Mouse (Mus musculus) stomach, postnatal 0 days (tissue): ENCODE results near the gene AY074887. TPM values are rescaled to one million over a fixed set of nuclear protein-coding genes. Genes with fewer than 3 reads are reported as not detected.
"Not testable (repeated sequence)": the region's sequence is repeated elsewhere in the genome, so short reads cannot be mapped to it uniquely, and the experiment has no call there.

Source experiments
- ATAC-seq: fragments of 200-750 bp; cut with Nextera tagmentation; 2 replicates; pipeline ENCODE4 v1.8.0; 2017; ENCODE audit not compliant: low FRiP score, low TSS enrichment
- DNase-seq: peaks from one replicate; pipeline ENCODE4 v3.0.0-alpha.2; 2016; ENCODE audit warnings: low spot score
- H3K27ac ChIP-seq: fragments of 300-500 bp; sonication (generic); replicated peaks from 2 replicates; pipeline ENCODE4 v1.5.1; 2014; ENCODE audit warnings: mild to moderate bottlenecking, control low read depth
- H3K27me3 ChIP-seq: fragments of 300-500 bp; sonication (generic); 2 replicates; pipeline ENCODE4 v1.6.1; 2014; ENCODE audit warnings: low read length; ENCODE audit not compliant: control insufficient read depth, insufficient read depth
- H3K36me3 ChIP-seq: fragments of 300-500 bp; sonication (generic); 2 replicates; pipeline ENCODE4 v1.6.1; 2014; ENCODE audit warnings: low read length, mixed read lengths; ENCODE audit not compliant: control insufficient read depth, insufficient read depth
- H3K4me1 ChIP-seq: fragments of 300-500 bp; sonication (generic); replicated peaks from 2 replicates; pipeline ENCODE4 v1.6.1; 2014; ENCODE audit warnings: antibody characterized with exemption; ENCODE audit not compliant: control insufficient read depth, insufficient read depth
- H3K4me2 ChIP-seq: fragments of 300-500 bp; sonication (generic); replicated peaks from 2 replicates; pipeline ENCODE4 v1.6.1; 2014; ENCODE audit warnings: low read depth, mild to moderate bottlenecking, control low read depth, moderate library complexity
- H3K4me3 ChIP-seq: fragments of 300-500 bp; sonication (generic); 2 replicates; pipeline ENCODE4 v1.5.1; 2014; ENCODE audit warnings: low read depth, low read length, control low read depth
- H3K9ac ChIP-seq: fragments of 300-500 bp; sonication (generic); 2 replicates; pipeline ENCODE4 v1.6.1; 2014; ENCODE audit warnings: mild to moderate bottlenecking, low read length, control low read depth, mixed read lengths
- H3K9me3 ChIP-seq: fragments of 300-500 bp; sonication (generic); 2 replicates; pipeline ENCODE4 v1.6.1; 2016; ENCODE audit warnings: low read length; ENCODE audit not compliant: control insufficient read depth
- CTCF ChIP-seq: IDR thresholded peaks from 2 replicates; pipeline ENCODE4 v1.5.1; 2016; ENCODE audit warnings: antibody characterized with exemption, low read depth, mild to moderate bottlenecking, moderate library complexity
- EP300 ChIP-seq: optimal IDR thresholded peaks from 2 replicates; pipeline ENCODE3; 2016; ENCODE audit warnings: antibody characterized with exemption
- WGBS: fragments of 180-500 bp; shearing (Covaris S2); extraction: QIAGEN DNeasy Blood & Tissue Kit; methylation state at CpG from one replicate; pipeline ENCODE4 v1.1.7; 2014; 5-methylcytosine and 5-hydroxymethylcytosine counted together
- polyA plus RNA-seq: library from polyadenylated mRNA; unstranded; fragments of >200 nt; fragmentation: Nextera tagmentation; extraction: Ambion mirVana; gene quantifications from 2 replicates; pipeline ENCODE4 v1.2.1, GENCODE M21; 2015

Gene AY074887
- polyA plus RNA-seq, 1 experiment from 2014 or later, result 0.25 TPM

DNA sequence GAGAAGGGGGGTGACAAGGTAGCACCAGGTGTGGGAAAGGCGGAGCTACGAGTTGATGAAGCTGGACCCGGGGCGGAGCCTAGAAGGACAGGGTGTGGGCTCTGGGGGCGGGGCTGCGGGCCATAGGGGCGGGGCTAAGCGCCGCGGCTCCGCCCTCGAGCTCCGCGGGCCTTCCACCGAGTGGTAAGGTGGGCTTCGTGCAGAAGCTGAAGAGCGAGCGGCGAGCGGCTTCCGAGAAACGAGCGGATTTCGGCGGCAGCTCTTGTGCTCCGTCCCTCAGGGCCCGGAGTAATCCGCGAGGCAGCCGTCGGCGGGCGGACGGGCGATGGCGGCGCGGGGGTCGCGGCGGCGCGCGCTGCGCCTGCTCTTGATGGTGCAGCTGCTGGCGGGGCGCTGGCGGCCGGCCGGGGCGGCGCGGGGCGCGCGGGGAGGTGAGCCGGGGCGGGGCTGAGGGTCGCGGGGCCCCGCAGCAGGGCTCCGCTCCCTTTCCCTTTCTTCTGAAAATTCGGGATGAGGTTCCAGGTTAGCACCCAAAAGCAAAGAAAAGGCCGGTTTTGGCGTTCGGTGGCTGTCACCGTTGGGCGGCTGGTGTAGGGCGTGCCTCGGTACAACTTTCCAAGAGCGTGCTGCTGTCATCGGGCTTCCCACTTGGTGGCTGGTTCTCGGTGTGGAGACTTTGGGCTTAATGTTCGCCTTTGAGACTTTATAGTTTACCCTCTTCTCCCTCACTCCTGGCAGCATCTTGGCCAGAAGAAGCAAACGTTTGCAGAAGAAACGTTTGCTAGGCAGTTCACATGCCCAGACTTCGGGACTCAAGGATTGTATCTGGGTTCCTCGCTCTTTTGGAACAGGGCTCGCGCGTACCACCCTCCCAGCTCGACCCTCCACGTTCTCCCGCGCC is 30.7 kb upstream of the AY074887 start:
- ATAC-seq, result peak; percentile 84
- TF ChIP-seq EP300, result no peak
- no peak for TF ChIP-seq CTCF
- peak; percentile 70 for DNase-seq

GRCm38 (mm10) chr9:54980674-54981073 is 29.9 kb upstream of the AY074887 start, which contains the start of gene Chrna5:
Gene Chrna5, plus strand, starts transcription at chr9:54980880.
- ATAC-seq (no peak), DNase-seq (no peak)
- Histone ChIP-seq H3K4me1 (no peaks in the 10 kb centered on the region), H3K4me2 (peak within 1 kb of the TSS; percentile 87), H3K9ac (peak within 1 kb of the TSS; percentile 54), H3K9me3 (no peaks in the 10 kb centered on the region), H3K4me3 (peak within 1 kb of the TSS; percentile 52), H3K36me3 (no peaks in the 10 kb centered on the region), H3K27me3 (peaks cover 2% of the 10 kb centered on the region; the same call in 1 of the 2 replicates), H3K27ac (no peak within 1 kb of the TSS)
- TF ChIP-seq EP300, result no peak
- no peak for TF ChIP-seq CTCF
- 64% methylated on average over 8 of the region's 8 CpGs for whole genome bisulfite sequencing

More for the DNA sequence above, 30.7 kb upstream of the AY074887 start:
- H3K4me1 ChIP-seq, result no peaks in the 10 kb centered on the region
- 2% methylated on average over 44 of the region's 85 CpGs for WGBS
- H3K36me3 ChIP-seq, result no peaks in the 10 kb centered on the region
- H3K27me3 ChIP-seq, result peaks cover 2% of the 10 kb centered on the region; the same call in 1 of the 2 replicates
- peak overlapping the region; percentile 54 for H3K9ac ChIP-seq
- H3K4me3 ChIP-seq, result peak overlapping the region; percentile 52
- H3K4me2 ChIP-seq, result peak overlapping the region; percentile 87
- no peaks in the 10 kb centered on the region for H3K9me3 ChIP-seq
- no peak overlapping the region for H3K27ac ChIP-seq

- Histone ChIP-seq H3K36me3 (no peaks in the 10 kb centered on the region), H3K27me3 (no peaks in the 10 kb centered on the region), H3K9me3 (no peaks in the 10 kb centered on the region), H3K4me1 (no peaks in the 10 kb centered on the region), H3K27ac (no peak overlapping the region), H3K9ac (no peak overlapping the region), H3K4me3 (no peak overlapping the region), H3K4me2 (no peak overlapping the region)
- TF ChIP-seq EP300 (no peak), CTCF (no peak)
- DNase-seq (no peak), ATAC-seq (no peak)
- 43% methylated on average over 8 of the region's 8 CpGs for WGBS
Observed at GRCm38 (mm10) chr9:54969972-54970637, 19.3 kb upstream of the AY074887 start.

GRCm38 (mm10) chr9:54963669-54964068 is 12.9 kb upstream of the AY074887 start:
- H3K4me1 ChIP-seq, result no peaks in the 10 kb centered on the region
- no peak overlapping the region for H3K4me2 ChIP-seq
- H3K9me3 ChIP-seq, result no peaks in the 10 kb centered on the region
- H3K36me3 ChIP-seq, result peaks cover 2% of the 10 kb centered on the region; the same call in 1 of the 2 replicates
- TF ChIP-seq EP300 (no peak), CTCF (no peak)
- no peak overlapping the region for H3K27ac ChIP-seq
- H3K27me3 ChIP-seq, result no peaks in the 10 kb centered on the region
- DNase-seq (no peak), ATAC-seq (no peak)
- no peak overlapping the region for H3K9ac ChIP-seq
- H3K4me3 ChIP-seq, result no peak overlapping the region

DNA sequence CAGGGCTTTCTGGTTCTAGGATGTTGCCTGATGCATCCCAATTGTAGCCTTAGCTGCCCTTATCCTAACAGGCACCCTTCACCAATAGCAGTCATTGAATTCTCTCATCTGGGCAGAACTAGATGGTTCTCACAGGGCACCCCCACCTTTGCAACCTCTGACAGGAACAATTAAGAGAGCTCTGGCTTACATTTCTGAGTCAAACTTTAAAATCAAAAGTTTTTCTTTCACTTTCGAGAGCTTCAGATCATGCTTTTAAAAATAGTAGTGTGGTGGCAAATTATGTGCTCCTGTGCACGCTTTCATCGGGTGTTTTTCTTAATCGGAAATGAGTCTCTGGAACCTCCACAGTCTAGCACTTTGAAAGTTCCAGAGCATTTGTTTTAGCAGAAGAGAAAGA is 10.3 kb upstream of the AY074887 start:
- TF ChIP-seq EP300 (no peak), CTCF (no peak)
- Histone ChIP-seq H3K4me1 (no peaks in the 10 kb centered on the region), H3K9ac (no peak overlapping the region), H3K4me2 (no peak overlapping the region), H3K36me3 (peaks cover 12% of the 10 kb centered on the region; the same call in 1 of the 2 replicates), H3K27me3 (no peaks in the 10 kb centered on the region), H3K27ac (no peak overlapping the region), H3K4me3 (no peak overlapping the region), H3K9me3 (no peaks in the 10 kb centered on the region)
- DNase-seq (no peak), ATAC-seq (no peak)
- 86% methylated on average over 4 of the region's 4 CpGs for WGBS

- peak overlapping the region; percentile 88 for H3K4me3 ChIP-seq
- not testable (repeated sequence) for DNase-seq, H3K36me3 ChIP-seq, H3K4me1 ChIP-seq, H3K9me3 ChIP-seq, ATAC-seq, H3K27me3 ChIP-seq
- peak overlapping the region; percentile 32; the same call in 1 of the 2 replicates for H3K9ac ChIP-seq
- H3K4me2 ChIP-seq, result peak overlapping the region; percentile 81
- peak overlapping the region; percentile 94 for H3K27ac ChIP-seq
- 38% methylated on average over 8 of the region's 8 CpGs for WGBS
Observed at GRCm38 (mm10) chr9:54950162-54950561, 636 bp downstream of the AY074887 start.
